Mouse (Mus musculus) right cerebral cortex, adult 2 months (tissue): Measurements from ENCODE around the gene Mindy2.
"Not testable (repeated sequence)": the region's sequence is repeated elsewhere in the genome, so short reads cannot be mapped to it uniquely, and the experiment has no call there.

Experiments used
- DNase-seq, 2 experiments: peaks; one replicate each; pipeline ENCODE4 v3.0.0; 2021 to 2022; ENCODE audit warnings: low spot score in 2 of 2

Gene Mindy2

DNA sequence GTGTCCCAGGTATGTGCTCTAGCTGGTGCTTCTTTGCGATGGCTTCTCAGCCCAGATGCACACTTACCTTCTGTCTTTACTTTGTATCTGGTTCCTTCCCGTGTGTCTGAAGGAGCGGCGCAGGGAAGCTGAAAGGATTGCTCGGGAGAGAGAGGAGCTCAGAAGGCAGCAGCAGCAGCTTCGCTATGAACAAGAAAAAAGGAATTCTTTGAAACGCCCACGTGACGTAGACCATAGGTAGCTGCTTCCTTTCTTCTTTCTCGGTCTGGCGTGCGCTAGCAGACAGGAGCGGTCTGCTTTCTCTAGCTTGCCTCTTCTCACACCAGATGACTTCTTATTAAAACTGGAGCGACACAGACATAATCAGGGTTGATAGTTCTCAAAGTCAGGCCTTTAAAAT is 72.3 kb downstream of the Mindy2 start:
- DNase-seq: no peak

- no peak for DNase-seq
These were observed 76.0 kb downstream of the Mindy2 start for GRCm38 (mm10) chr9:70580956-70581355.

DNA sequence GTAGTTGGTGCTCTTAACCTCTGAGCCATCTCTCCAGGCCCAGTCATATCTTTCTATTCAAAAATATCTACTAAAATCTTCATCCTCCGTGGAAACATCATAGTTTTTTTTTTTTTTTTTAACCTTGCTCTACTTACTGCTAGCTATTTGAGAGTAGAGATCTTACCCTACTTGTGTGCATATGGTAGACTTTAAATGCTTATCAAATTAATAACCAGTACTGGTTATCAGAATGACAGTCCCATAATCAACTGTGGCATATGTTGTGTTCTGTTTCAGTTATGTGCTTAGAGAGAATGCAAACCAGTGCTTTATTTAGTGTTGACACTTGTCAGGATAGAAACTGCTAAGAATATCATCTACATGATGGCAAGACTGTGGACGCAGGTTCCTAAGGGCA is 78.9 kb downstream of the Mindy2 start:
- no peak for DNase-seq

GRCm38 (mm10) chr9:70570351-70570750 is 86.6 kb downstream of the Mindy2 start:
- DNase-seq: no peak

GRCm38 (mm10) chr9:70567651-70568050 is 89.3 kb downstream of the Mindy2 start:
- no peak for DNase-seq

GRCm38 (mm10) chr9:70562825-70563224 is 94.1 kb downstream of the Mindy2 start:
- no peak for DNase-seq

GRCm38 (mm10) chr9:70556796-70557195 is 100.2 kb downstream of the Mindy2 start:
- no peak for DNase-seq

- no peak for DNase-seq
These were observed 101.5 kb downstream of the Mindy2 start for GRCm38 (mm10) chr9:70555431-70555830.

GRCm38 (mm10) chr9:70552233-70552632 is 104.7 kb downstream of the Mindy2 start:
- not testable (repeated sequence) for DNase-seq

- no peak for DNase-seq
These were observed 105.5 kb downstream of the Mindy2 start for GRCm38 (mm10) chr9:70551524-70551923.
